Mouse (Mus musculus) forebrain, postnatal 0 days (tissue): ENCODE data around the gene Plac8. TPM values are rescaled to one million over a fixed set of nuclear protein-coding genes. Genes with fewer than 3 reads are reported as not detected.

Experiments
- ATAC-seq: fragments of 200-750 bp; cut with Nextera tagmentation; 2 replicates; pipeline ENCODE4 v1.8.0; 2017; ENCODE audit warnings: mild to moderate bottlenecking, moderate library complexity
- DNase-seq: peaks from one replicate; pipeline ENCODE4 v3.0.0-alpha.2; 2015
- H3K27ac ChIP-seq: fragments of 300-500 bp; sonication (generic); 2 replicates; pipeline ENCODE4 v1.5.1; 2014; ENCODE audit warnings: low read depth, mild to moderate bottlenecking, antibody characterized with exemption, low read length, moderate library complexity, mixed read lengths
- H3K27me3 ChIP-seq: fragments of 300-500 bp; sonication (generic); 2 replicates; pipeline ENCODE4 v1.6.1; 2014; ENCODE audit warnings: mild to moderate bottlenecking, low read length, mixed read lengths; ENCODE audit not compliant: insufficient read depth
- H3K36me3 ChIP-seq: fragments of 300-500 bp; sonication (generic); 2 replicates; pipeline ENCODE4 v1.6.1; 2014; ENCODE audit warnings: mild to moderate bottlenecking, moderate library complexity; ENCODE audit not compliant: insufficient read depth
- H3K4me1 ChIP-seq: fragments of 300-500 bp; sonication (generic); 2 replicates; pipeline ENCODE4 v1.6.1; 2014; ENCODE audit warnings: antibody characterized with exemption; ENCODE audit not compliant: insufficient read depth
- H3K4me2 ChIP-seq: fragments of 300-500 bp; sonication (generic); 2 replicates; pipeline ENCODE4 v1.6.1; 2014; ENCODE audit warnings: low read depth, mild to moderate bottlenecking, moderate library complexity
- H3K4me3 ChIP-seq: fragments of 300-500 bp; sonication (generic); 2 replicates; pipeline ENCODE4 v1.5.1; 2014; ENCODE audit warnings: low read depth, low read length, mixed read lengths
- H3K9ac ChIP-seq: fragments of 300-500 bp; sonication (generic); 2 replicates; pipeline ENCODE4 v1.6.1; 2014; ENCODE audit warnings: mild to moderate bottlenecking
- H3K9me3 ChIP-seq: fragments of 300-500 bp; sonication (generic); 2 replicates; pipeline ENCODE4 v1.6.1; 2016; ENCODE audit warnings: low read length
- CTCF ChIP-seq: sonication (generic); IDR thresholded peaks from 2 replicates; pipeline ENCODE4 v1.5.1; 2016; ENCODE audit warnings: antibody characterized with exemption, control low read depth, low read depth
- WGBS: fragments of 180-500 bp; shearing (Covaris S2); extraction: QIAGEN DNeasy Blood & Tissue Kit; methylation state at CpG from one replicate; pipeline ENCODE4 v1.1.7; 2014; 5-methylcytosine and 5-hydroxymethylcytosine counted together
- polyA plus RNA-seq: library from polyadenylated mRNA; unstranded; fragments of >200 nt; fragmentation: Nextera tagmentation; extraction: Ambion mirVana; gene quantifications from 2 replicates; pipeline ENCODE4 v1.2.1, GENCODE M21; 2015
- total RNA-seq: library from RNA; depleted of rRNA; stranded (reverse); fragments of >200 nt; gene quantifications from 2 replicates; pipeline ENCODE4 v1.2.3, GENCODE M21; 2014

Gene Plac8
- total and polyA plus RNA-seq, 2 experiments from 2014 or later, result 1.5 to 3.5 TPM

DNA sequence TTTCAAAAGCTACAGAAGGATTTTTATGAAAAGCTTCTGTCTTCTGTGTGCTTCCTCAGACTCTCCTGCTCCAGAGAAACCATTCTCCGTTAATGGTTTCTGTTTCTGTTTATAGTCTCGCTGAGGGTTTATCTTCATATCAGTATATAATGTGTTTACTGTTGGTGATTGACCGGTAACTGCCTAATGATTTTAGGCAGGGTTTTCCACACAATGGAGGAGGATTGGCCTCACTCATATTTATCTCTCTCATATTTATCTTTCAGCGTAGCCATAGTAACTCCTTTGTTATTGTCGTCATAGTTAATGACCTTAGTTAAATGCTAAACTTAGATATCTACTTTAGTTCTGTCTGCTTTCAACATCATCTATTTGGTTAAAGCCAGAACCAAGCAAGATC is 18.5 kb upstream of the Plac8 start:
- H3K4me1 ChIP-seq, result no peaks in the 10 kb centered on the region
- 89% methylated on average over 5 of the region's 5 CpGs for WGBS
- H3K9ac ChIP-seq, result no peak overlapping the region
- no peak for DNase-seq
- H3K27me3 ChIP-seq, result no peaks in the 10 kb centered on the region
- no peak for ATAC-seq
- no peak overlapping the region for H3K4me2 ChIP-seq
- TF ChIP-seq CTCF, result no peak
- no peak overlapping the region for H3K27ac ChIP-seq
- no peaks in the 10 kb centered on the region for H3K36me3 ChIP-seq
- peaks cover 5% of the 10 kb centered on the region; the same call in 1 of the 2 replicates for H3K9me3 ChIP-seq
- no peak overlapping the region for H3K4me3 ChIP-seq

DNA sequence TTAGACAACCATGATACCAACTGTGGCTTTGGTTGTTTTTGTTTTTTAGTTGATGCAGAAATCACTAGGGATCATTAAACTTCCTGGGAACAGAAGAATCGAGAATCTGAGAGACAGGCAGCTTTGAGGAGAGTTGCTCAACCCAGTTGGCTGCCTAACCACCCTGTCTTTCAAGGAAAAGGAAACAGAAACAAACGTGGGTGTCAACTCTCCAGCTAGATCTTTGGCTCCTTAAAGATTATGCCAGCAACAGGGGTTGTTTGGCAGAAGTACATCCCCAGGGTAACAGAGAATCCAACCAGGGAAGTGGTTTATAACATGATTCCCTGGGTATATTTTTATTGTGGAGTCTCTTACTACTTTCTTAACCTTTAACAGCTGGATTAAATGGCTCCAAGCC is 15.6 kb upstream of the Plac8 start:
- TF ChIP-seq CTCF, result no peak
- H3K4me1 ChIP-seq, result no peaks in the 10 kb centered on the region
- no peaks in the 10 kb centered on the region for H3K9me3 ChIP-seq
- no peak overlapping the region for H3K4me3 ChIP-seq
- H3K9ac ChIP-seq, result no peak overlapping the region
- H3K4me2 ChIP-seq, result no peak overlapping the region
- no peaks in the 10 kb centered on the region for H3K27me3 ChIP-seq
- 48% methylated on average over 2 of the region's 2 CpGs for WGBS
- no peaks in the 10 kb centered on the region for H3K36me3 ChIP-seq
- H3K27ac ChIP-seq, result no peak overlapping the region
- no peak for ATAC-seq
- no peak for DNase-seq

GRCm38 (mm10) chr5:100587136-100587535 is 15.1 kb upstream of the Plac8 start:
- ATAC-seq (no peak), DNase-seq (no peak)
- Histone ChIP-seq H3K27me3 (no peaks in the 10 kb centered on the region), H3K9ac (no peak overlapping the region), H3K4me1 (no peaks in the 10 kb centered on the region), H3K36me3 (no peaks in the 10 kb centered on the region), H3K4me3 (no peak overlapping the region), H3K4me2 (no peak overlapping the region), H3K9me3 (no peaks in the 10 kb centered on the region), H3K27ac (no peak overlapping the region)
- 92% methylated on average over 7 of the region's 7 CpGs for WGBS
- TF ChIP-seq CTCF, result no peak

- H3K36me3 ChIP-seq, result no peaks in the 10 kb centered on the region
- H3K4me3 ChIP-seq, result no peak overlapping the region
- H3K27ac ChIP-seq, result no peak overlapping the region
- no peak for ATAC-seq
- TF ChIP-seq CTCF, result no peak
- H3K4me2 ChIP-seq, result no peak overlapping the region
- H3K27me3 ChIP-seq, result no peaks in the 10 kb centered on the region
- H3K9me3 ChIP-seq, result no peaks in the 10 kb centered on the region
- DNase-seq, result no peak
- no peaks in the 10 kb centered on the region for H3K4me1 ChIP-seq
- WGBS, result 93% methylated on average over 3 of the region's 3 CpGs
- H3K9ac ChIP-seq, result no peak overlapping the region
Measured at GRCm38 (mm10) chr5:100585657-100586056, 13.6 kb upstream of the Plac8 start.

DNA sequence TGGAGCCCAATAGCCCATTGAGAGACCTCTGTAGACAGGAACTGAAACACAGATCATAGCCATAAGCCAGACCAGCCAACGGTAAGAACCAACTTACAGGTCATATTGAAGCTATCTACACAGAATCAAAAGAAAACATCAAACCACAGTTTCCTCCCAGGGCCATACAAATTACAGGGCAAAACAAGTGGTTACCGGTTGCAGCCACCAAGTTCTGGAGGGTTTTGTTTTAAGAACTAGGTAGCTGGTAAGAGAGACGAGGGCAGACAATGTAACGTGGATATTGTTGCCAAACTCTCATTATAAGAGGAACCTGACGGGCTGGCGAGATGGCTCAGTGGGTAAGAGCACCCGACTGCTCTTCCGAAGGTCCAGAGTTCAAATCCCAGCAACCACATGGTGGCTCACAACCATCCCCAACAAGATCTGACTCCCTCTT is 13.2 kb upstream of the Plac8 start:
- Histone ChIP-seq H3K9me3 (no peaks in the 10 kb centered on the region), H3K27ac (no peak overlapping the region), H3K4me1 (no peaks in the 10 kb centered on the region), H3K36me3 (no peaks in the 10 kb centered on the region), H3K27me3 (no peaks in the 10 kb centered on the region), H3K4me3 (no peak overlapping the region), H3K4me2 (no peak overlapping the region), H3K9ac (no peak overlapping the region)
- no peak for ATAC-seq
- DNase-seq, result no peak
- WGBS, result 88% methylated on average over 8 of the region's 8 CpGs
- TF ChIP-seq CTCF, result no peak

- H3K36me3 ChIP-seq, result no peaks in the 10 kb centered on the region
- no peaks in the 10 kb centered on the region for H3K27me3 ChIP-seq
- H3K4me1 ChIP-seq, result no peaks in the 10 kb centered on the region
- H3K4me2 ChIP-seq, result no peak overlapping the region
- 93% methylated on average over 7 of the region's 7 CpGs for WGBS
- no peak overlapping the region for H3K4me3 ChIP-seq
- DNase-seq, result no peak
- H3K9me3 ChIP-seq, result no peaks in the 10 kb centered on the region
- ATAC-seq, result no peak
- no peak overlapping the region for H3K27ac ChIP-seq
- no peak overlapping the region for H3K9ac ChIP-seq
- TF ChIP-seq CTCF, result no peak
Measured at GRCm38 (mm10) chr5:100583066-100583465, 11.0 kb upstream of the Plac8 start.

DNA sequence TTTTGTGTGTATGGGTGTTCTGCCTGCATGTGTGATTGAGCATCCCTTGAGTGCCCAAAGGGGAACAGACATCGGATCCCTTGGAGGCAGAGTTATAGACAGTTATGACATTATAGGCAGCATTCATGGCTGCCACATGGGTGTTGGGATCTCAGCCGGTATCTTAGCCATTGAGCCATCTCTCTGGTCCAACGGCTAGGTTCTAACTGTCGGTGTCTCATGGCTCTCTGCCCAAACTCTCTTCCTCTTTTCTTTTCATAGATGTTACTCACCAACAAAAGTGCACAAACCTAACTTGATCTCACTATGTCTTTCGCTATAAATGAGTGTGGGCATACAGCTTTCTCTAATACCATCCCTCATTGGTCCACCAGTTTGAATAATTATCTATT is 10.4 kb upstream of the Plac8 start:
- Histone ChIP-seq H3K27ac (no peak overlapping the region), H3K9ac (no peak overlapping the region), H3K36me3 (no peaks in the 10 kb centered on the region), H3K4me2 (no peak overlapping the region), H3K9me3 (no peaks in the 10 kb centered on the region), H3K4me1 (no peaks in the 10 kb centered on the region), H3K27me3 (no peaks in the 10 kb centered on the region), H3K4me3 (no peak overlapping the region)
- ATAC-seq (no peak), DNase-seq (no peak)
- 92% methylated on average over 5 of the region's 5 CpGs for WGBS
- no peak for TF ChIP-seq CTCF
